Mouse (Mus musculus) bone marrow, adult 2 months (tissue): Measurements from ENCODE around the gene Kctd5. TPM values are rescaled to one million over a fixed set of nuclear protein-coding genes. Genes with fewer than 3 reads are reported as not detected.

Experiments used
- H3K27ac ChIP-seq: fragments of 200-500 bp; 2 replicates; pipeline ENCODE4 v1.5.1; 2012; ENCODE audit warnings: low read depth, mild to moderate bottlenecking, control low read depth, inconsistent platforms, low read length; ENCODE audit not compliant: control insufficient read depth, poor library complexity, insufficient read depth
- H3K4me1 ChIP-seq: fragments of 200-500 bp; 2 replicates; pipeline ENCODE4 v1.6.1; 2011; ENCODE audit warnings: low read length; ENCODE audit not compliant: control insufficient read depth, insufficient read depth
- H3K4me3 ChIP-seq: fragments of 200-500 bp; replicated peaks from 2 replicates; pipeline ENCODE3; 2011; ENCODE audit warnings: mild to moderate bottlenecking, low read depth, low read length, control low read depth; ENCODE audit not compliant: control insufficient read depth
- CTCF ChIP-seq: fragments of 200-500 bp; IDR thresholded peaks from 2 replicates; pipeline ENCODE4 v1.5.1; 2011; ENCODE audit warnings: low read length, control low read depth; ENCODE audit not compliant: control insufficient read depth, insufficient read depth
- POLR2A ChIP-seq: fragments of 200-500 bp; IDR thresholded peaks from 2 replicates; pipeline ENCODE4 v1.6.1; 2011; ENCODE audit warnings: low read depth, mild to moderate bottlenecking, control low read depth, low read length, borderline replicate concordance; ENCODE audit not compliant: control insufficient read depth
- WGBS: fragments of 180-500 bp; shearing (Covaris S2); methylation state at CpG from one replicate; pipeline ENCODE4 v1.1.7; 2018; 5-methylcytosine and 5-hydroxymethylcytosine counted together
- polyA plus RNA-seq: library from polyadenylated mRNA; stranded (reverse); fragments of >200 nt; gene quantifications from 2 replicates; pipeline ENCODE4 v1.2.4, GENCODE M21; 2011; ENCODE audit warnings: low replicate concordance; ENCODE audit not compliant: missing spikeins, insufficient read depth, insufficient read length

The Kctd5 gene
- polyA plus RNA-seq, 1 experiment, result 13.6 TPM

- WGBS, result 73% methylated on average over 5 of the region's 5 CpGs
- H3K4me1 ChIP-seq, result no peaks in the 10 kb centered on the region
- TF ChIP-seq CTCF, result no peak
- TF ChIP-seq POLR2A, result no peak
- H3K27ac ChIP-seq, result no peak overlapping the region
- H3K4me3 ChIP-seq, result no peak overlapping the region
Observed at GRCm38 (mm10) chr17:24048053-24048452, 25.2 kb downstream of the Kctd5 start.

GRCm38 (mm10) chr17:24046026-24046425 is 27.3 kb downstream of the Kctd5 start:
- no peak overlapping the region for H3K4me3 ChIP-seq
- no peaks in the 10 kb centered on the region for H3K4me1 ChIP-seq
- WGBS, result 37% methylated on average over 5 of the region's 5 CpGs
- TF ChIP-seq CTCF (no peak), POLR2A (no peak)
- H3K27ac ChIP-seq, result no peak overlapping the region

GRCm38 (mm10) chr17:24045608-24046007 is 27.7 kb downstream of the Kctd5 start:
- 79% methylated on average over 10 of the region's 10 CpGs for WGBS
- no peak overlapping the region for H3K4me3 ChIP-seq
- no peak for TF ChIP-seq CTCF
- no peak for TF ChIP-seq POLR2A
- H3K4me1 ChIP-seq, result no peaks in the 10 kb centered on the region
- H3K27ac ChIP-seq, result no peak overlapping the region

- no peak overlapping the region for H3K4me3 ChIP-seq
- 47% methylated on average over 5 of the region's 5 CpGs for WGBS
- no peaks in the 10 kb centered on the region for H3K4me1 ChIP-seq
- no peak overlapping the region for H3K27ac ChIP-seq
- TF ChIP-seq CTCF, result no peak
- no peak for TF ChIP-seq POLR2A
Observed at GRCm38 (mm10) chr17:24044482-24044881, 28.8 kb downstream of the Kctd5 start.

GRCm38 (mm10) chr17:24037844-24038243 is 35.4 kb downstream of the Kctd5 start, which contains the start of gene Prss27:
Gene Prss27, plus strand, starts transcription at chr17:24038144.
- Histone ChIP-seq H3K4me1 (no peaks in the 10 kb centered on the region), H3K27ac (no peak within 1 kb of the TSS), H3K4me3 (peak within 1 kb of the TSS; percentile 0)
- WGBS, result 47% methylated on average over 4 of the region's 4 CpGs
- TF ChIP-seq POLR2A (no peak), CTCF (no peak)

GRCm38 (mm10) chr17:24037360-24037759 is 35.9 kb downstream of the Kctd5 start:
- whole genome bisulfite sequencing, result 42% methylated on average over 13 of the region's 13 CpGs
- Histone ChIP-seq H3K4me1 (no peaks in the 10 kb centered on the region), H3K4me3 (peak overlapping the region; percentile 0), H3K27ac (no peak overlapping the region)
- TF ChIP-seq POLR2A (no peak), CTCF (no peak)

GRCm38 (mm10) chr17:24036954-24037353 is 36.3 kb downstream of the Kctd5 start:
- H3K27ac ChIP-seq, result no peak overlapping the region
- no peak for TF ChIP-seq POLR2A
- TF ChIP-seq CTCF, result no peak
- peak overlapping the region; percentile 0 for H3K4me3 ChIP-seq
- 50% methylated on average over 6 of the region's 6 CpGs for WGBS
- H3K4me1 ChIP-seq, result no peaks in the 10 kb centered on the region

- Histone ChIP-seq H3K4me3 (no peak overlapping the region), H3K27ac (no peak overlapping the region), H3K4me1 (no peaks in the 10 kb centered on the region)
- WGBS, result 78% methylated on average over 7 of the region's 7 CpGs
- TF ChIP-seq POLR2A (no peak), CTCF (no peak)
Observed at GRCm38 (mm10) chr17:24035087-24035486, 38.2 kb downstream of the Kctd5 start.

- TF ChIP-seq POLR2A, result no peak
- no peak for TF ChIP-seq CTCF
- no peak overlapping the region for H3K4me3 ChIP-seq
- WGBS, result 84% methylated on average over 20 of the region's 22 CpGs
- no peaks in the 10 kb centered on the region for H3K4me1 ChIP-seq
- H3K27ac ChIP-seq, result no peak overlapping the region
Observed at GRCm38 (mm10) chr17:24030551-24030950, 42.7 kb downstream of the Kctd5 start.

- 64% methylated on average over 7 of the region's 7 CpGs for whole genome bisulfite sequencing
- H3K4me1 ChIP-seq, result no peaks in the 10 kb centered on the region
- no peak overlapping the region for H3K27ac ChIP-seq
- TF ChIP-seq POLR2A (no peak), CTCF (no peak)
- H3K4me3 ChIP-seq, result no peak overlapping the region
Observed at GRCm38 (mm10) chr17:24029477-24029876, 43.8 kb downstream of the Kctd5 start.
